Mouse (Mus musculus): ENCODE measurements around the gene Gm20671. TPM values are rescaled to one million over a fixed set of nuclear protein-coding genes. Genes with fewer than 3 reads are reported as not detected.
"Not testable (repeated sequence)": the region's sequence is repeated elsewhere in the genome, so short reads cannot be mapped to it uniquely, and the experiment has no call there.

Gm20671 gene
- polyA plus RNA-seq, 1 experiment from 2014 or later: not detected

DNA sequence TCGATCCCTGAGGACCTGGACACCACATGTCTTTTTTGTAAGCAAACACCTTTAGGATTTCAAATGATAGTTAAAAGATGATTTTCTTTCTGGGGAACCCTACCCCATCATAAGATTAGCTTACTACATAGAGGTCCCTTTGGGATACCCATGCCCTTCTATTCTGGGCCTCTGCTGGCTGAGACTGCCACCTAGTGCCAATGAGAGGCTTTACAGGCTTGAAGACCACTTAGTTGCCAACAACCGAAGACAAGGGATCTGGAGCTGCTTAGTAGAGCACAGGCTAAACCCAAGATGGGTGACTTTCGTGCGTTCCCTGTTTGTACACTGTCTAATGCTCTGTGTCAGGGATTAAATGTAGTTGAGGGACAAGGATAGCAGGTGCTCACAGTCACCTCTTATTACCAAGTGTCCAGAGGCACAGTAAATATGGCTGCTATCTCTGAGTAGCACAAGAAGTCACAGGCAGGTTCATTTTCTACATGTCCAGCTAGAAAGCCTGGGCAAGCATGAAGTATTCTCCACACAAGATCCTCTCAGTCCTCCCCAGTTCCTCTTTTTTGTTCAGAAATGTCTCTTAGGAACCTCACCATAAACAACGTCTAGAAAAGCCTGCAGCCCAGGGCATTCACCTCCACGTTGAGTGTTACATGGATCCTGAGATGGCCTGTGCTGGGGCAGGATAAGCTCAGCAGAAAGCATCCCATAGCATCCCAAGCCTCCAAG is 79.1 kb downstream of the Gm20671 start:
- Histone ChIP-seq H3K4me3 (ENCODE audit: low read length) (no peak overlapping the region), H3K27ac (ENCODE audit: low read depth, low read length) (no peak overlapping the region), H3K4me1 (ENCODE audit: control insufficient read depth, insufficient read depth, low read depth, low read length) (no peaks in the 10 kb centered on the region), H3K4me2 (ENCODE audit: low read length) (no peak overlapping the region), H3K36me3 (ENCODE audit: control insufficient read depth, insufficient read depth, low read length) (no peaks in the 10 kb centered on the region), H3K9me3 (ENCODE audit: control insufficient read depth, low read length) (no peaks in the 10 kb centered on the region), H3K9ac (ENCODE audit: low read depth, low read length) (no peak overlapping the region), H3K27me3 (replicated peaks; ENCODE audit: control insufficient read depth, insufficient read depth, low read length) (no peaks in the 10 kb centered on the region)
- WGBS: 71% methylated on average over 6 of the region's 6 CpGs
- ATAC-seq: no peak

DNA sequence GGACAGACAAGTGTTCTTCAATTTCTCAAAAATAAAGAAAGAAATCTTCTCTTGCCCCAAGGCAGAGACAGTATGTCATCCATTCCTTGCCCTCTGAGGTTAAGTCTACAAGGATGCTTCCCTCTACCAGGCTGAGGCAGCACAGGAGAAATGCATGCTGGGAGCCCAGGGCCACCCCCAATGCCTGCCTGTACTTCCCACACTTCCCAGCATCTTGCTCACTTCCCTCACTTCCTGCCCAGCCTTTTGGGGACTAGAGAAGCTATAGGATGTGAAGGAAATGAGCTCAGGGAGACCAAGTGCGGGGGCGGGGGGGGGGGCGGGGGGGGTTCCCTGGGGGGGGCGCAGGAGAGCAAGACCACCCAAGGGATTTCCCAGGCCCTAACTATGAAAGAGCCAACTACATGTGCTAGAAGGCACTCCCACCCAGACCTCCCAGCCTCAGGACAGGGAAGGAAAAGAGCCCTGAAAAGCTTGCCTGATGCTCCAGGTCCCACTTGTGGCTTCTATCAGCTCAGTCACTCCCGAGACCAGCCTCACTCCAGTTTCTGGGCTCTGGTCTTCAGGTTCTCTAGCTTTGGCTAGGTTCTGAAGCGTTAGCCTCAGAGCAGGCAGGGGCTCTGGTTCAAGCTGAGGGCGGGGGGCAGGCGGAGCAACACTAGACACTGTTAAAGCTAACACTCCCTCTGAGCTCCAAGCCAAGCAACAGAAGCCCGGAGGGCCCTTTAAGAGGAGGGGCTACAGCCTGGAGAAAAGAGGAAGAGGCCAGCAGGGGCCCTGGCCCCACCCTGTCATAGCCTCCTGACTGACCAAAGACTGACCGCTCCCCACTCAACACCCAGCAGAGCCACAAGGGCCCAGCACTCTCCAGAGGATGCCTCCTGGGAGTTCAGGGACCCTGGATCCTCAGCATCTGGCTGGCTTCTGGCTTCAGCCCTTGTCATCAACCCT is 80.9 kb downstream of the Gm20671 start:
- Histone ChIP-seq H3K4me1 (ENCODE audit: control insufficient read depth, insufficient read depth, low read depth, low read length) (peaks cover 5% of the 10 kb centered on the region; the same call in 1 of the 2 replicates), H3K4me2 (ENCODE audit: low read length) (peak overlapping the region; percentile 32), H3K9ac (ENCODE audit: low read depth, low read length) (no peak overlapping the region), H3K9me3 (ENCODE audit: control insufficient read depth, low read length) (no peaks in the 10 kb centered on the region), H3K4me3 (ENCODE audit: low read length) (peak overlapping the region; percentile 36), H3K36me3 (ENCODE audit: control insufficient read depth, insufficient read depth, low read length) (no peaks in the 10 kb centered on the region), H3K27ac (ENCODE audit: low read depth, low read length) (peak overlapping the region; percentile 55), H3K27me3 (replicated peaks; ENCODE audit: control insufficient read depth, insufficient read depth, low read length) (no peaks in the 10 kb centered on the region)
- 15% methylated on average over 10 of the region's 10 CpGs for WGBS
- ATAC-seq: peak; percentile 71

GRCm38 (mm10) chr5:32742149-32742548 is 84.8 kb downstream of the Gm20671 start:
- Histone ChIP-seq H3K27ac (ENCODE audit: low read depth, low read length) (peak overlapping the region; percentile 78), H3K36me3 (ENCODE audit: control insufficient read depth, insufficient read depth, low read length) (no peaks in the 10 kb centered on the region), H3K9ac (ENCODE audit: low read depth, low read length) (peak overlapping the region; percentile 44; the same call in 1 of the 2 replicates), H3K4me3 (ENCODE audit: low read length) (no peak overlapping the region), H3K4me2 (ENCODE audit: low read length) (peak overlapping the region; percentile 0; the same call in 1 of the 2 replicates), H3K27me3 (replicated peaks; ENCODE audit: control insufficient read depth, insufficient read depth, low read length) (no peaks in the 10 kb centered on the region), H3K4me1 (ENCODE audit: control insufficient read depth, insufficient read depth, low read depth, low read length) (peaks cover 5% of the 10 kb centered on the region; the same call in 1 of the 2 replicates), H3K9me3 (ENCODE audit: control insufficient read depth, low read length) (no peaks in the 10 kb centered on the region)
- ATAC-seq: peak; percentile 34; the same call in 1 of the 2 replicates
- 54% methylated on average over 9 of the region's 9 CpGs for WGBS

GRCm38 (mm10) chr5:32741377-32741776 is 85.5 kb downstream of the Gm20671 start:
- H3K36me3 ChIP-seq (ENCODE audit: control insufficient read depth, insufficient read depth, low read length); H3K4me3 ChIP-seq (ENCODE audit: low read length); H3K4me1 ChIP-seq (ENCODE audit: control insufficient read depth, insufficient read depth, low read depth, low read length); H3K27me3 ChIP-seq (replicated peaks; ENCODE audit: control insufficient read depth, insufficient read depth, low read length); H3K4me2 ChIP-seq (ENCODE audit: low read length); H3K9ac ChIP-seq (ENCODE audit: low read depth, low read length); H3K9me3 ChIP-seq (ENCODE audit: control insufficient read depth, low read length): not testable (repeated sequence)
- ATAC-seq: peak; percentile 70
- peak overlapping the region; percentile 78 for H3K27ac ChIP-seq (ENCODE audit: low read depth, low read length)
- WGBS: 53% methylated on average over 4 of the region's 4 CpGs

DNA sequence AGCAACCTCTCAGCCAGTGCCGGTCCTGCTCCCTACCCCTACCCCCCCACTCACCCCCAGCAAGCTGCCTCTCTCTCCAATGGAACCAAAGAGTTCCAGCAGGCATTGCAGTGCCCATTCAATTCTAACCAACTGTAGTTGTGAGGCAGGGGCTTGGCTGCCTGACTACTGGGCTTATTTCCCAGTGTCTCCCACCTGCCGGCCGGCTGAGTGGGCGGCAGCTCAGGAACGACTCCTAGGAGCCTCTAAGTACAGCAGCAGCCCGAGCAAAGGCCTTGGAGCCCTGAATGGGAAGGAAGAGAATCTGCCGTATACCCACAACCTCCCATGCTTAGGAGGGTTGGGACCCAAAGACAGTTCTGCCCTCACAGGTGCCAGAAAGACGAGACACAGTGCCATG is 86.1 kb downstream of the Gm20671 start:
- 67% methylated on average over 8 of the region's 8 CpGs for WGBS
- not testable (repeated sequence) for H3K9me3 ChIP-seq (ENCODE audit: control insufficient read depth, low read length); H3K9ac ChIP-seq (ENCODE audit: low read depth, low read length); H3K36me3 ChIP-seq (ENCODE audit: control insufficient read depth, insufficient read depth, low read length); H3K27me3 ChIP-seq (replicated peaks; ENCODE audit: control insufficient read depth, insufficient read depth, low read length); H3K4me3 ChIP-seq (ENCODE audit: low read length); H3K4me2 ChIP-seq (ENCODE audit: low read length); H3K4me1 ChIP-seq (ENCODE audit: control insufficient read depth, insufficient read depth, low read depth, low read length)
- H3K27ac ChIP-seq (ENCODE audit: low read depth, low read length): peak overlapping the region; percentile 67
- ATAC-seq: peak; percentile 21; the same call in 1 of the 2 replicates

DNA sequence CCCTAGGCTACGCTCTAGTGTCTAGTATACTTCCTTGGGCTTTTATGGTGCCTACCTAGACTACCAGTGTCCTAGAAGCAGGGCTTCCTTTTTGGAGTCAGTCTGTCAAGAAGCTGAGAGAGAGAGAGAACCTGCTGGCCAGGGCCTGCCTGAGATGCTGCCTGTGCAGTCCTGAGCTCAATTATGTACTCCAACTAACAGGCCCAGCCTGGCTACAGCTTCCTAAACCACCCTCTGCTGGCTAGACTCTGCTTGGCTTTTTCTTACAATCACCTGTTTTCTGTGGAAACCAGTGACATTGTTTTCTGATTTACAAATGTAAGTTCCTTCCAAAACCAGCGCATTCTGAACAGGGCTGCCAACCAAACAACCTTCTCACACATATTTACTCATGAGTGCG is 86.8 kb downstream of the Gm20671 start:
- Histone ChIP-seq H3K4me3 (ENCODE audit: low read length) (no peak overlapping the region), H3K4me2 (ENCODE audit: low read length) (no peak overlapping the region), H3K9me3 (ENCODE audit: control insufficient read depth, low read length) (no peaks in the 10 kb centered on the region), H3K27ac (ENCODE audit: low read depth, low read length) (no peak overlapping the region), H3K4me1 (ENCODE audit: control insufficient read depth, insufficient read depth, low read depth, low read length) (peaks cover 5% of the 10 kb centered on the region; the same call in 1 of the 2 replicates), H3K27me3 (replicated peaks; ENCODE audit: control insufficient read depth, insufficient read depth, low read length) (no peaks in the 10 kb centered on the region), H3K9ac (ENCODE audit: low read depth, low read length) (no peak overlapping the region), H3K36me3 (ENCODE audit: control insufficient read depth, insufficient read depth, low read length) (no peaks in the 10 kb centered on the region)
- ATAC-seq: no peak
- WGBS: 95% methylated on average over 3 of the region's 3 CpGs

- not testable (repeated sequence) for H3K4me1 ChIP-seq (ENCODE audit: control insufficient read depth, insufficient read depth, low read depth, low read length); H3K4me2 ChIP-seq (ENCODE audit: low read length); ATAC-seq; H3K27me3 ChIP-seq (replicated peaks; ENCODE audit: control insufficient read depth, insufficient read depth, low read length); H3K36me3 ChIP-seq (ENCODE audit: control insufficient read depth, insufficient read depth, low read length); H3K9me3 ChIP-seq (ENCODE audit: control insufficient read depth, low read length); H3K9ac ChIP-seq (ENCODE audit: low read depth, low read length); H3K4me3 ChIP-seq (ENCODE audit: low read length); H3K27ac ChIP-seq (ENCODE audit: low read depth, low read length)
- WGBS: 90% methylated on average over 3 of the region's 3 CpGs
These were observed 90.1 kb downstream of the Gm20671 start for GRCm38 (mm10) chr5:32736770-32737169.

DNA sequence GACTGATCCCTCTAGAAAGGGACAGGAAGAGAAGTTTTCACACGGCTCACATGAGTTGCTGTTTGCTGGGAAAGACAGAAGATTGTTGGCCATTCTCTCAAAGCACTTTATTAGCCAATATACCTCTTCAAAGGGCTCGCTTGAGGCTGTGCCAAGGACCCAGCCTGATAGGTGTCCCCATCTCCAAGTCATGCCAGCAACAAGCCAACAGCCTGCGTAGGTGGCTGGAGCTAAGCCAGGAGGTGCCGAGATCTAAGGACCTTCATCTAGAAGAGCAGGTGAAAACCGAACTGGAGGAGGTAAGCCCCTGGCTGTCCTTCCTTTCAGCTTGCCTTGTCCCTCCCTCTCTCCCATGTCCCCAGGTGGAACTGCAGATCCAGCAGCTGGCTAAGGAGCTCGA is 91.1 kb downstream of the Gm20671 start:
- Histone ChIP-seq H3K4me3 (ENCODE audit: low read length) (no peak overlapping the region), H3K9me3 (ENCODE audit: control insufficient read depth, low read length) (no peaks in the 10 kb centered on the region), H3K4me2 (ENCODE audit: low read length) (no peak overlapping the region), H3K4me1 (ENCODE audit: control insufficient read depth, insufficient read depth, low read depth, low read length) (no peaks in the 10 kb centered on the region), H3K9ac (ENCODE audit: low read depth, low read length) (no peak overlapping the region), H3K36me3 (ENCODE audit: control insufficient read depth, insufficient read depth, low read length) (peaks cover 4% of the 10 kb centered on the region), H3K27me3 (replicated peaks; ENCODE audit: control insufficient read depth, insufficient read depth, low read length) (no peaks in the 10 kb centered on the region), H3K27ac (ENCODE audit: low read depth, low read length) (no peak overlapping the region)
- ATAC-seq: no peak
- WGBS: 89% methylated on average over 6 of the region's 6 CpGs

- H3K4me2 ChIP-seq (ENCODE audit: low read length); H3K4me1 ChIP-seq (ENCODE audit: control insufficient read depth, insufficient read depth, low read depth, low read length); H3K36me3 ChIP-seq (ENCODE audit: control insufficient read depth, insufficient read depth, low read length); H3K9me3 ChIP-seq (ENCODE audit: control insufficient read depth, low read length); H3K9ac ChIP-seq (ENCODE audit: low read depth, low read length); H3K27me3 ChIP-seq (replicated peaks; ENCODE audit: control insufficient read depth, insufficient read depth, low read length); H3K27ac ChIP-seq (ENCODE audit: low read depth, low read length); H3K4me3 ChIP-seq (ENCODE audit: low read length): not testable (repeated sequence)
- ATAC-seq: peak; percentile 56; the same call in 1 of the 2 replicates
- WGBS: 97% methylated on average over 6 of the region's 6 CpGs
These were observed 93.0 kb downstream of the Gm20671 start for GRCm38 (mm10) chr5:32733892-32734291.
